Mouse (Mus musculus): Measurements from ENCODE around the gene Nol12. TPM values are rescaled to one million over a fixed set of nuclear protein-coding genes. Genes with fewer than 3 reads are reported as not detected.

The Nol12 gene
- polyA plus RNA-seq, 1 experiment from 2014 or later, result 46.0 TPM

DNA sequence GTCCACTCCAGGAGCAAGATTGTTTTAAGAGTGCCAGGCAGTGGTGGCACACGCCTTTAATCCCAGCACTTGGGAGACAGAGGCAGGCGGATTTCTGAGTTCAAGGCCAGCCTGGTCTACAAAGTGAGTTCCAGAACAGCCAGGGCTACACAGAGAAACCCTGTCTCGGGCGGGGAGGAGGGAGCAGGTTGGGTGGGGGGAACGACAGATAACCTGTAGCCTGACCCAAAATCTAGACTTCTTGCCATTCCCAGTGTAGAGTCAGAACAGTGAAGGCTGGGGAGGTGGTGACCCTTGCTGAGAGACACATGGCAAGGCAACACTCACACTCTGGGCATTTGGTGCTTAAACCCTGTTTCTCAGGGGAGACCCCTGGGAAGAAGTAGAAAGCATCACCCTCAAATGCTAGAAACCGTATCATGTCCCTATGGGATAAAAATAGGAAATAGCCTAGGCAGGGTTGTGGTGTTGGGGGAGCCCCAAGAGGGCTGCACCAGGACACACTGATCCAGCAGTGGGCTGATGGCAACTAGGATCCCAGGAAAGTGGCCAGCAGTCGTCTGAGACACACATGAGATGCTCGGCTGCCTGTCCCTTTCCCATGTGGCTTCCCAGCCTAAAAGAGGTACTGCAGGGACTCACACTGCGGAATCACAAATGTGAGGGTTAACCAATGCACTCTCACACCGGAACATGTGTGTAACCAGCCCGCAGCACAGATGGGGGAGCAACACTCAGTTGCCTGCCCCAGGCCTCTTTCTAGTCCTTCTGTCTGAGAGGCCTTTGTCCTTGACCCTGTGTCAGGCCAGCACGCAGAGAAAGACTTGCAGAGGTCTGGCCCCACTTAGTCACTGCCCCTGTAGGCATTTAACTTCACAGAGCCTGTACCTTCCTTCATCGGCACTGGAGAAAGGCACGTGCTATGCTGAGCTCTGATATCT is 54.7 kb downstream of the Nol12 start:
- DNase-seq (ENCODE audit: low spot score), result no peak
- Histone ChIP-seq H3K4me3 (ENCODE audit: low read depth, low read length) (no peak overlapping the region), H3K27me3 (replicated peaks; ENCODE audit: control insufficient read depth, insufficient read depth, low read length) (no peaks in the 10 kb centered on the region), H3K27ac (ENCODE audit: low read depth) (no peak overlapping the region), H3K9ac (ENCODE audit: low read length) (no peak overlapping the region), H3K4me2 (ENCODE audit: low read length) (no peak overlapping the region), H3K4me1 (replicated peaks; ENCODE audit: control insufficient read depth, insufficient read depth, low read length) (peaks cover 22% of the 10 kb centered on the region), H3K36me3 (ENCODE audit: control insufficient read depth, insufficient read depth, low read length) (peaks cover 71% of the 10 kb centered on the region), H3K9me3 (ENCODE audit: control insufficient read depth, low read length) (no peaks in the 10 kb centered on the region)
- 89% methylated on average over 14 of the region's 14 CpGs for WGBS
- ATAC-seq (replicated peaks; ENCODE audit: low FRiP score, low TSS enrichment, low read depth), result no peak

DNA sequence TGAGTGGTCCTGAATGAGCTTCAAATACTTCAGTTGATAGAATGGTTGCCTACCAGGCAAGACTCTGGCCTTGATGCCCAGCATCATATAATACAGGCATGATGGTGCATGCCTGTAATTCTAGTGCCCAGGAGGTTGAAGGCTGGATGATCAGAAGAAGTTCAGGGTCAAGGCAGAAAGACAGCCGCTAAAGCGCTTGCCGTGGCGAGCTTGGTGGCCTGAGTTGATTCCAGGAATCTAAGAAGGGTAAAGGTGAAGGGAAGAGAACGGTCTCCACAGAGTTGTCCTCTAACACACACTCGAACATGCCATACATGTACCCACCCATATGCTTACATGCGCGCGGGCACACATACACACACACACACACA is 55.3 kb downstream of the Nol12 start:
- H3K9ac ChIP-seq (ENCODE audit: low read length), result no peak overlapping the region
- H3K27me3 ChIP-seq (replicated peaks; ENCODE audit: control insufficient read depth, insufficient read depth, low read length), result no peaks in the 10 kb centered on the region
- H3K36me3 ChIP-seq (ENCODE audit: control insufficient read depth, insufficient read depth, low read length), result peaks cover 77% of the 10 kb centered on the region
- no peak overlapping the region for H3K27ac ChIP-seq (ENCODE audit: low read depth)
- no peak overlapping the region for H3K4me2 ChIP-seq (ENCODE audit: low read length)
- ATAC-seq (replicated peaks; ENCODE audit: low FRiP score, low TSS enrichment, low read depth), result no peak
- no peak overlapping the region for H3K4me3 ChIP-seq (ENCODE audit: low read depth, low read length)
- DNase-seq (ENCODE audit: low spot score), result no peak
- 94% methylated on average over 9 of the region's 9 CpGs for WGBS
- no peaks in the 10 kb centered on the region for H3K9me3 ChIP-seq (ENCODE audit: control insufficient read depth, low read length)
- peaks cover 15% of the 10 kb centered on the region for H3K4me1 ChIP-seq (replicated peaks; ENCODE audit: control insufficient read depth, insufficient read depth, low read length)

DNA sequence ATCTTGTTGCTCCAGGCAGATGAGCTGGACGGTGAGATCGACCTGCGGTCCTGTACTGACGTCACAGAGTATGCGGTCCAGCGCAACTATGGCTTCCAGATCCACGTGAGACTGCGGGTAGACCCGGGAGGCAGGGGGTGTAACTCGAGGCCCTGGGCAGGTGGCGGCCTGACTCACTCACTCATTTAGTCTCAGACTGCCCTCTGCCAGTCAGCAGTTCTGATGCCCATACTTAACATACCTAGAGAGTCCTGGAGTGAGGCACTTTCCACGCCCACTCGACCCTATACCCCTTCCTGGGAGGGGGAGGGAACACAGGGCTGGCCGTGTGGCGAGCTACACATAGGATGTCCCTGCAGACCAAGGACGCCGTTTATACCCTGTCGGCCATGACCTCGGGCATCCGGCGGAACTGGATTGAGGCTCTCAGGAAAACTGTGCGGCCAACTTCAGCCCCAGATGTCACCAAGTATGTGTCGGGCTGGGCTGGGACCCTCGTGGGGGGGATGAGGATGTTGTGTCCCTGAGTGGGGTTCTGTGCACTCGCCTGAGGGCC is 56.3 kb downstream of the Nol12 start:
- Histone ChIP-seq H3K9ac (ENCODE audit: low read length) (no peak overlapping the region), H3K27me3 (replicated peaks; ENCODE audit: control insufficient read depth, insufficient read depth, low read length) (no peaks in the 10 kb centered on the region), H3K4me2 (ENCODE audit: low read length) (no peak overlapping the region), H3K4me3 (ENCODE audit: low read depth, low read length) (no peak overlapping the region), H3K4me1 (replicated peaks; ENCODE audit: control insufficient read depth, insufficient read depth, low read length) (peaks cover 10% of the 10 kb centered on the region), H3K27ac (ENCODE audit: low read depth) (no peak overlapping the region), H3K9me3 (ENCODE audit: control insufficient read depth, low read length) (no peaks in the 10 kb centered on the region), H3K36me3 (ENCODE audit: control insufficient read depth, insufficient read depth, low read length) (peaks cover 87% of the 10 kb centered on the region)
- ATAC-seq (replicated peaks; ENCODE audit: low FRiP score, low TSS enrichment, low read depth) (no peak), DNase-seq (ENCODE audit: low spot score) (no peak)
- 95% methylated on average over 25 of the region's 25 CpGs for WGBS

DNA sequence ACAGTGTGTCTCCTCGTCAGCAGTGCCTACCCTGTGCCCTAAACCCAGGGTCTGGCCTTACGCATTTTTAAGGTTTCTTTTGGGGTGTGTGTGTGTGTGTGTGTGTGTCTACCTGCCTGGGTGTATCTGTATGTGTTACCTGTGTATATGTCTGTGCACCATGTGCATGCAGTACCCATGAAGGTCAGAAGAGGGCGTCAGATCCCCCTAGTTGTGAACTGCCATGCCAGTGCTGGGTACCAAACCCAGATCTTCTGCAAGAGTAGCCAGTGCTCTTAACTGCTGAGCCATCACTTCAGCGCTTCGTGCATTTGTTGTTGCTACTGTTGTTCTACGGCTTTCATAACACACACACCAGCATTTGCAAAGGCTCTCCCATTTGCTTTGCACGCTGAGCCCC is 57.5 kb downstream of the Nol12 start:
- Histone ChIP-seq H3K27me3 (replicated peaks; ENCODE audit: control insufficient read depth, insufficient read depth, low read length) (no peaks in the 10 kb centered on the region), H3K4me1 (replicated peaks; ENCODE audit: control insufficient read depth, insufficient read depth, low read length) (no peaks in the 10 kb centered on the region), H3K4me2 (ENCODE audit: low read length) (no peak overlapping the region), H3K27ac (ENCODE audit: low read depth) (no peak overlapping the region), H3K4me3 (ENCODE audit: low read depth, low read length) (no peak overlapping the region), H3K36me3 (ENCODE audit: control insufficient read depth, insufficient read depth, low read length) (peaks cover 96% of the 10 kb centered on the region), H3K9ac (ENCODE audit: low read length) (no peak overlapping the region), H3K9me3 (ENCODE audit: control insufficient read depth, low read length) (no peaks in the 10 kb centered on the region)
- no peak for DNase-seq (ENCODE audit: low spot score)
- 90% methylated on average over 7 of the region's 7 CpGs for WGBS
- no peak for ATAC-seq (replicated peaks; ENCODE audit: low FRiP score, low TSS enrichment, low read depth)

DNA sequence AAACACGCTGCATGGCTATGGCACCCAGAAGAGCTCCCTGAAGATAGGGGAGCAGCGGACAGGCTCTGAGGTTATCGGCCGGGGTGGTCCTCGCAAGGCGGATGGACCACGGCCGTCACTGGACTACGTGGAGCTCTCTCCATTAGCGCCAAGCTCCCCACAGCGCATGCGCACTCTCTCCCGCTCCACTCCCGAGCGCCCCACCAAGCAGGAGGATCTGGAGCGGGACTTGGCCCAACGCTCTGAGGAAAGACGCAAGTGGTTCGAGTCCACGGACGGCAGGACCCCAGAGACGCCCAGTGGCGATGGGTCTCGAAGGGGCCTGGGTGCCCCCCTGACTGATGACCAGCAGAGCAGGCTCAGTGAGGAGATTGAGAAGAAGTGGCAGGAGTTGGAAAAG is 58.2 kb downstream of the Nol12 start:
- Histone ChIP-seq H3K36me3 (ENCODE audit: control insufficient read depth, insufficient read depth, low read length) (peaks cover 96% of the 10 kb centered on the region), H3K4me3 (ENCODE audit: low read depth, low read length) (no peak overlapping the region), H3K9ac (ENCODE audit: low read length) (no peak overlapping the region), H3K4me2 (ENCODE audit: low read length) (no peak overlapping the region), H3K4me1 (replicated peaks; ENCODE audit: control insufficient read depth, insufficient read depth, low read length) (no peaks in the 10 kb centered on the region), H3K27ac (ENCODE audit: low read depth) (no peak overlapping the region), H3K27me3 (replicated peaks; ENCODE audit: control insufficient read depth, insufficient read depth, low read length) (no peaks in the 10 kb centered on the region), H3K9me3 (ENCODE audit: control insufficient read depth, low read length) (no peaks in the 10 kb centered on the region)
- ATAC-seq (replicated peaks; ENCODE audit: low FRiP score, low TSS enrichment, low read depth), result no peak
- WGBS, result 95% methylated on average over 24 of the region's 24 CpGs
- no peak for DNase-seq (ENCODE audit: low spot score)

Small RNAs within 50 kb of the gene (microRNA-seq; reads per million reads assigned to microRNA genes)
- gene Mir6955, result 0.59 reads per million

Other genes with a start within 250 kb of the Nol12 start
- 0.03 TPM in 1 of 2 replicates, not detected in the other for gene Elfn2, start 216.2 kb upstream of the Nol12 start, polyA plus RNA-seq (2014; fragmentation: Nextera tagmentation; extraction: Ambion mirVana)
- gene Mfng, start 161.5 kb upstream of the Nol12 start, polyA plus RNA-seq (2014; fragmentation: Nextera tagmentation; extraction: Ambion mirVana), result 18.4 and 19.1 TPM in 2 replicates
- gene Card10, start 131.9 kb upstream of the Nol12 start, polyA plus RNA-seq (2014; fragmentation: Nextera tagmentation; extraction: Ambion mirVana), result 7.3 and 8.6 TPM in 2 replicates
- gene Cdc42ep1, start 92.3 kb upstream of the Nol12 start, polyA plus RNA-seq (2014; fragmentation: Nextera tagmentation; extraction: Ambion mirVana), result 44.9 and 45.7 TPM in 2 replicates
- 776 and 848 TPM in 2 replicates for gene Lgals2, start 79.4 kb upstream of the Nol12 start, polyA plus RNA-seq (2014; fragmentation: Nextera tagmentation; extraction: Ambion mirVana)
- 38.1 and 44.4 TPM in 2 replicates for gene Gga1, start 57.7 kb upstream of the Nol12 start, polyA plus RNA-seq (2014; fragmentation: Nextera tagmentation; extraction: Ambion mirVana)
- gene Gm49510, start 35.3 kb upstream of the Nol12 start, polyA plus RNA-seq (2014; fragmentation: Nextera tagmentation; extraction: Ambion mirVana), result 0.62 and 0.86 TPM in 2 replicates
- 30.2 and 35.5 TPM in 2 replicates for gene Sh3bp1, start 35.2 kb upstream of the Nol12 start, polyA plus RNA-seq (2014; fragmentation: Nextera tagmentation; extraction: Ambion mirVana)
- gene Pdxp, start 21.0 kb upstream of the Nol12 start, polyA plus RNA-seq (2014; fragmentation: Nextera tagmentation; extraction: Ambion mirVana), result 16.3 and 17.5 TPM in 2 replicates
- gene Lgals1, start 8.2 kb upstream of the Nol12 start, polyA plus RNA-seq (2014; fragmentation: Nextera tagmentation; extraction: Ambion mirVana), result 1,194 and 1,197 TPM in 2 replicates
- gene Triobp, start 12.8 kb downstream of the Nol12 start, polyA plus RNA-seq (2014; fragmentation: Nextera tagmentation; extraction: Ambion mirVana), result 49.0 and 52.2 TPM in 2 replicates
- gene H1f0, start 93.5 kb downstream of the Nol12 start, polyA plus RNA-seq (2014; fragmentation: Nextera tagmentation; extraction: Ambion mirVana), result 160 and 192 TPM in 2 replicates
- 1.0 and 1.1 TPM in 2 replicates for gene Galr3, start 107.0 kb downstream of the Nol12 start, polyA plus RNA-seq (2014; fragmentation: Nextera tagmentation; extraction: Ambion mirVana)
- gene Ankrd54, start 128.0 kb downstream of the Nol12 start, polyA plus RNA-seq (2014; fragmentation: Nextera tagmentation; extraction: Ambion mirVana), result 49.4 and 50.0 TPM in 2 replicates
- 244 and 264 TPM in 2 replicates for gene Eif3l, start 140.2 kb downstream of the Nol12 start, polyA plus RNA-seq (2014; fragmentation: Nextera tagmentation; extraction: Ambion mirVana)
- gene Micall1, start 174.0 kb downstream of the Nol12 start, polyA plus RNA-seq (2014; fragmentation: Nextera tagmentation; extraction: Ambion mirVana), result 9.3 and 9.9 TPM in 2 replicates
- 398 and 414 TPM in 2 replicates for gene Polr2f, start 206.1 kb downstream of the Nol12 start, polyA plus RNA-seq (2014; fragmentation: Nextera tagmentation; extraction: Ambion mirVana)
- gene 1700088E04Rik, start 206.3 kb downstream of the Nol12 start, polyA plus RNA-seq (2014; fragmentation: Nextera tagmentation; extraction: Ambion mirVana), result 7.4 and 8.2 TPM in 2 replicates
- 17.2 TPM in 2 replicates for gene Sox10, start 230.3 kb downstream of the Nol12 start, polyA plus RNA-seq (2014; fragmentation: Nextera tagmentation; extraction: Ambion mirVana)

Data from intestine, embryonic 14.5 days (tissue).